Mouse (Mus musculus): Measurements from ENCODE around the gene Gpr179.

The Gpr179 gene

DNA sequence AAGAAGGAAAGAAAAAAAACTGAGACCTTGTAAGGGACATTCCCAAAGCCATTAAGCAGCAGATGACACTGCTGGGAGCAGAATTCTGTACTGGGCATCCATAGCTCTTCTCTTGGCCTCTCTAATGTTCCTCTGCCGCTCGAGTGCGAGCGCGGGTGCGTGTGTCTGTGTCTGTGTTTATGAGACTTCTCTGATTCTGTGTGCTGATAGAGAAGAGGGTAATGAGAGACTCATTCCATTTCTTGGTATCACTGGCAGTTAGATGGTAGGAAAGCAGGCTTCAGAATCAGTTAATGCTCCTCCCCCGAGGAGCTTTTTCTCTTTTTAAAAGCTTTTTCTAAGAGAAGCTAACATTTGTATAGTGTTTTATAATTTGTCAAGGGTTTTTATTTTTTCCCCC lies 3.4 kb upstream of the Gpr179 start:
- DNase-seq (ENCODE audit: low read depth, low spot score), result no peak

DNA sequence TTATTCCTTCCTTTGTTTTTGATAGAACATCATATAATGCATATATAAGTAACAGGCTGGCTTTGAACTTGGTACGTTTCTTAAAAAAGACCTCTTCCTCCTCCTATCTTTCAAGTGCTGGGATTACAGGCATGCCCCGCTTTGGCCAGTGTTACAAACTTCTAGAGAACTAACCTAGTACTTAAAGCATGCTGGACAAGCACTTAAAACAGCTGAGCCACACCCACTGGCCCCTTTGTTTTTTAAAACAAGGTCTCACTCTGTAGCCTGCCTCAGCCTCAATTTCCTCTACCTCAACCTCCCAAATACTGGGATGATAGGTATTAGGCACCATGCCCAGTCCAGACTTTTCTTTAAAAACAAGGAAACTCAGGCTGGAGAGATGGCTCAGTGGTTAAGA lies 2.8 kb upstream of the Gpr179 start:
- DNase-seq (ENCODE audit: low read depth, low spot score), result no peak

- no peak for DNase-seq (ENCODE audit: low read depth, low spot score)
These were observed 1.2 kb upstream of the Gpr179 start for GRCm38 (mm10) chr11:97352935-97353597.

DNA sequence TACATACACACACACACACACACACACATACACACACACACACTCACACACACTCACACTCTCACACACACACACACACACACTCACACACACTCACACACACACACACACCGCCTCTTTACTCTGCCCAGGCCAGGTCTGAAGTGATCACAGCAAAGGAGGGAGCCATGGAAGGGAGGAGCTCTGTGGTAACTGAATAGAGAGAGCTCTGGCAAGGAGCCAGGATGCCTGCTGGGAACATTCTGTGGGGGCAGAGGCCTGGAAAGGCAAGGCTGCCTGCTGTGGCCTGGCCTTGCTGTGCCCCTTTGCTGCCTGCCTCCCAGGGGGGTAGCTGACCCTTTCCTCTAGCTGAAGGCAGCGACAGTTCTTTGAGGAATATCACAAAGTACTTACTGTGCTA lies 1.8 kb downstream of the Gpr179 start:
- peak; percentile 65 for DNase-seq (ENCODE audit: low read depth, low spot score)

GRCm38 (mm10) chr11:97347291-97347690 lies 4.6 kb downstream of the Gpr179 start:
- no peak for DNase-seq (ENCODE audit: low read depth, low spot score)

GRCm38 (mm10) chr11:97346383-97346782 lies 5.5 kb downstream of the Gpr179 start:
- no peak for DNase-seq (ENCODE audit: low read depth, low spot score)

- DNase-seq (ENCODE audit: low read depth, low spot score), result no peak
These were observed 6.4 kb downstream of the Gpr179 start for GRCm38 (mm10) chr11:97345446-97345845.

- DNase-seq (ENCODE audit: low read depth, low spot score), result peak; percentile 49
These were observed 8.3 kb downstream of the Gpr179 start for GRCm38 (mm10) chr11:97343619-97344018.

- DNase-seq (ENCODE audit: low read depth, low spot score), result no peak
These were observed 8.7 kb downstream of the Gpr179 start for GRCm38 (mm10) chr11:97343175-97343574.

GRCm38 (mm10) chr11:97338977-97339315 lies 12.9 kb downstream of the Gpr179 start:
- no peak for DNase-seq (ENCODE audit: low read depth, low spot score)

- DNase-seq (ENCODE audit: low read depth, low spot score), result no peak
These were observed 13.4 kb downstream of the Gpr179 start for GRCm38 (mm10) chr11:97338302-97338976.

- DNase-seq (ENCODE audit: low read depth, low spot score), result no peak
These were observed 14.5 kb downstream of the Gpr179 start for GRCm38 (mm10) chr11:97337363-97337762.

DNA sequence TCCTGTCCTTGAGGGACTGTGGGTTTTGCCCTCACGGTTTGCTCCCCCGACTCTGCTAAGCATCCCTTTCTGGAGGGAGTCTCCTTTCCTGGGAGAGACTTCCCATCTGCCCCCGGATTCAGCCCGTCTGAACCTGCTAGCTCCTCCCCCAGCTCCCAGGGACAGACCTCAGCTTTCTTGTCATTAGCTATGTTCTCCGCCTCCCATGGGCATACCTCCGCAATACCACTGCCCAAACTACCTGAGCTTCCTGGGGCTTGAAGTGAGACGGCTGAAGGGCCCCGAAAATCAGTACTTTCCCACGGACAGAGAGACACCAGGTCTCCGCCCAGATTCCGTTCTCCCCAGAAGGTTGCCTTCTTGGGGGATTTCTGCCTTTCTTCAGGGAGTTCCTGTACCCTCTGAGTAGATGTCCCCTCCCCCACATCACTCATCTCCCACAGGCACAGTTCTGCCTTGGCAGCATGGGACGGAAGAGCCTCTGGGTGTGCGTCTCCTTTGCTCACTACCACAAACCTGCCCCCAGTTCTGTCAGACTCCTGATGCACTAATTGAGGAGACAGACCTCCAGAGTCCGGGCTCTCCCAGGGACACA lies 15.0 kb downstream of the Gpr179 start:
- DNase-seq (ENCODE audit: low read depth, low spot score), result no peak

DNA sequence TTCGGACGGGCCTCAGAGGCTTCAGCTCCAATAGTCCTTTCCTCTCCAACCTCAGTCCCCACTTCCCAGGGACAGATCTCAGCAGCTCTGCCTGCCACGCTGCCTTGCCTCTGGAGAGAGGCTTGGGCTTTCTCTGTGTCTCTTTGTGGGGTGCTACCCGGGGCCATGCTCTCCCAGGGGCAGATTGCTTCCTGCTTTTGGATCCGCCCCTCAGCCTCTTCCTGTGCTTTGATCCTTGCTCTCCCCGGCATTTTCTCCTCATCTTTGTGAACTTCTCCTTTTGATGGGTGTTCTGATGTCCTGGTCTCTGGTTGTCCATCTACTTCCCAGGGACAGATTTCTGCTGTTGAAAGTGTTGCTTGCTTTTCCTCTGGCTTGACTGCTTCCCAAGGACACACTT lies 15.6 kb downstream of the Gpr179 start:
- DNase-seq (ENCODE audit: low read depth, low spot score), result no peak

GRCm38 (mm10) chr11:97334400-97334799 lies 17.5 kb downstream of the Gpr179 start:
- no peak for DNase-seq (ENCODE audit: low read depth, low spot score)

DNA sequence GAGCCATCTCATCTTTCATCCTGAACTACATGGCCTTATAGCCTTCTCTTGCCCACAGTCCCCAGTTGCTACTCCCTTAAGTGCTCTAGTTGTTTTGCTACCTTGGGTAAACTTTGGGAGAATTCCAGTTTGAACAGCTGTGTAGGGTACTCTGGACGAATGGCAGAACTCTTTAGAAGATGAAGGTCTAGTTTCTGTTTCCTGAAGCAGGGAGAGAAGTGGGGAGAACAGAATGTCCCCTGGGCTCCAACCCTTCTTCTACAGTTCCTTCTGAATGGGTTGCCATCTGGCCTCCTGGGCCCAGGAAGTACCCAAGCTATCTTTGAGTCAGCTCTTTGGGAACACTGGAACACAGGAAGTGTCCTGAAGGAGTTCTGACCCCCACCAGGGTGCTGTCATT lies 18.0 kb downstream of the Gpr179 start:
- no peak for DNase-seq (ENCODE audit: low read depth, low spot score)

- DNase-seq (ENCODE audit: low read depth, low spot score), result no peak
These were observed 18.8 kb downstream of the Gpr179 start for GRCm38 (mm10) chr11:97333044-97333443.

- no peak for DNase-seq (ENCODE audit: low read depth, low spot score)
These were observed 20.4 kb downstream of the Gpr179 start for GRCm38 (mm10) chr11:97331231-97332190.

- no peak for DNase-seq (ENCODE audit: low read depth, low spot score)
These were observed 21.6 kb downstream of the Gpr179 start for GRCm38 (mm10) chr11:97330315-97330714.

- DNase-seq (ENCODE audit: low read depth, low spot score), result peak; percentile 72
These were observed 23.7 kb downstream of the Gpr179 start for GRCm38 (mm10) chr11:97328148-97328547.

DNA sequence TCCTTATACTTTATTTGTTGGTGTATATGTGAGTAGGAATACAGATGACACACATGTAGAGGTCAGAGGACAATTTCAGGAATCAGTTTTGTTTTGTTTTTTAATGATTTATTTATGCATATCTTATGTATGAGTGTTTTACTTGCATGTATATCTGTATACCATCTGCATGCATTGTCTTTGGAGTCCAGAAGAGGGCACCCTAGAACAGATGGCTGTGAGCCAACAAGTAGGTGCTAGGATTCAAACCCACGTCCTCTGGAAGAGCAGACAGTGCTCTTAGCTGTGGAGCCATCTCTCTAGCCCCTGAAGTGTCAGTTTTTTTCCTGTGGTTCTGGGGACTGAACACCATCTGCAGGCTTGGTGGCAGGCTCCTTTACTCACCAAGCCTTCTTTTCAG lies 26.7 kb downstream of the Gpr179 start:
- DNase-seq (ENCODE audit: low read depth, low spot score), result no peak
